Mouse (Mus musculus) lung, embryonic 15.5 days (tissue): ENCODE results near the gene Gvin1. TPM values are rescaled to one million over a fixed set of nuclear protein-coding genes. Genes with fewer than 3 reads are reported as not detected.
"Not testable (repeated sequence)": the region's sequence is repeated elsewhere in the genome, so short reads cannot be mapped to it uniquely, and the experiment has no call there.

Source experiments
- ATAC-seq: fragments of 200-750 bp; cut with Nextera tagmentation; 2 replicates; pipeline ENCODE4 v1.8.0; 2017; ENCODE audit warnings: moderate number of reproducible peaks, borderline replicate concordance; ENCODE audit not compliant: low FRiP score, low TSS enrichment; ENCODE audit errors: extremely low read depth
- H3K27ac ChIP-seq: fragments of 300-500 bp; sonication (generic); 2 replicates; pipeline ENCODE4 v1.5.1; 2015; ENCODE audit warnings: moderate library complexity, mild to moderate bottlenecking, inconsistent platforms
- H3K27me3 ChIP-seq: fragments of 300-500 bp; sonication (generic); 2 replicates; pipeline ENCODE4 v1.6.1; 2015; ENCODE audit warnings: inconsistent platforms
- H3K36me3 ChIP-seq: fragments of 300-500 bp; sonication (generic); 2 replicates; pipeline ENCODE4 v1.6.1; 2015; ENCODE audit warnings: inconsistent platforms
- H3K4me1 ChIP-seq: fragments of 300-500 bp; sonication (generic); 2 replicates; pipeline ENCODE4 v1.6.1; 2015; ENCODE audit warnings: inconsistent platforms
- H3K4me2 ChIP-seq: fragments of 300-500 bp; sonication (generic); 2 replicates; pipeline ENCODE4 v1.6.1; 2015; ENCODE audit warnings: inconsistent platforms, mild to moderate bottlenecking, moderate library complexity
- H3K4me3 ChIP-seq: fragments of 300-500 bp; sonication (generic); 2 replicates; pipeline ENCODE4 v1.5.1; 2015; ENCODE audit warnings: mild to moderate bottlenecking, inconsistent platforms
- H3K9ac ChIP-seq: fragments of 300-500 bp; sonication (generic); 2 replicates; pipeline ENCODE4 v1.6.1; 2015; ENCODE audit warnings: inconsistent platforms
- H3K9me3 ChIP-seq: fragments of 300-500 bp; sonication (generic); 2 replicates; pipeline ENCODE4 v1.6.1; 2016; ENCODE audit warnings: inconsistent platforms
- WGBS: fragments of 180-500 bp; shearing (Covaris S2); methylation state at CpG from one replicate; pipeline ENCODE4 v1.1.7; 2015; 5-methylcytosine and 5-hydroxymethylcytosine counted together
- polyA plus RNA-seq: library from polyadenylated mRNA; unstranded; fragments of >200 nt; fragmentation: Nextera tagmentation; extraction: Ambion mirVana; gene quantifications from 2 replicates; pipeline ENCODE4 v1.2.1, GENCODE M21; 2015

Gene Gvin1
- polyA plus RNA-seq: 0.35 and 0.54 TPM in 2 replicates

- not testable (repeated sequence) for H3K4me2 ChIP-seq, H3K27ac ChIP-seq, H3K9me3 ChIP-seq, H3K36me3 ChIP-seq, H3K27me3 ChIP-seq, H3K9ac ChIP-seq, H3K4me1 ChIP-seq, H3K4me3 ChIP-seq, ATAC-seq
- WGBS: 37% methylated on average over 1 of the region's 1 CpGs
Observed at GRCm38 (mm10) chr7:106215177-106215576, at the start of gene Gvin1. Gene Gvin1, minus strand, starts transcription at chr7:106215326.

- WGBS: 62% methylated on average over 2 of the region's 2 CpGs
- Histone ChIP-seq H3K27ac (no peak overlapping the region), H3K9me3 (no peaks in the 10 kb centered on the region; the same call in 1 of the 2 replicates), H3K4me3 (no peak overlapping the region), H3K4me1 (no peaks in the 10 kb centered on the region), H3K36me3 (no peaks in the 10 kb centered on the region), H3K4me2 (no peak overlapping the region), H3K9ac (no peak overlapping the region), H3K27me3 (no peaks in the 10 kb centered on the region)
- no peak for ATAC-seq
Observed at GRCm38 (mm10) chr7:106251844-106252517, 36.9 kb upstream of the Gvin1 start.

- no peaks in the 10 kb centered on the region for H3K27me3 ChIP-seq
- no peak overlapping the region for H3K9ac ChIP-seq
- no peak overlapping the region for H3K4me3 ChIP-seq
- no peak overlapping the region for H3K27ac ChIP-seq
- WGBS: 80% methylated on average over 2 of the region's 2 CpGs
- no peak for ATAC-seq
- H3K9me3 ChIP-seq: no peaks in the 10 kb centered on the region; the same call in 1 of the 2 replicates
- no peaks in the 10 kb centered on the region for H3K36me3 ChIP-seq
- no peak overlapping the region for H3K4me2 ChIP-seq
- no peaks in the 10 kb centered on the region for H3K4me1 ChIP-seq
Observed at GRCm38 (mm10) chr7:106248922-106249321, 33.8 kb upstream of the Gvin1 start.

- H3K4me3 ChIP-seq: no peak overlapping the region
- no peaks in the 10 kb centered on the region; the same call in 1 of the 2 replicates for H3K9me3 ChIP-seq
- WGBS: 53% methylated on average over 2 of the region's 2 CpGs
- H3K4me2 ChIP-seq: no peak overlapping the region
- no peaks in the 10 kb centered on the region for H3K27me3 ChIP-seq
- no peak overlapping the region for H3K27ac ChIP-seq
- H3K4me1 ChIP-seq: no peaks in the 10 kb centered on the region
- no peak for ATAC-seq
- H3K36me3 ChIP-seq: no peaks in the 10 kb centered on the region
- no peak overlapping the region for H3K9ac ChIP-seq
Observed at GRCm38 (mm10) chr7:106248245-106248644, 33.1 kb upstream of the Gvin1 start.

GRCm38 (mm10) chr7:106245601-106246000, 30.5 kb upstream of the Gvin1 start:
- Histone ChIP-seq H3K9me3 (no peaks in the 10 kb centered on the region), H3K4me3 (no peak overlapping the region)

GRCm38 (mm10) chr7:106240484-106241275, 25.6 kb upstream of the Gvin1 start:
- not testable (repeated sequence) for H3K9me3 ChIP-seq, H3K9ac ChIP-seq, ATAC-seq, H3K27me3 ChIP-seq, H3K4me3 ChIP-seq, H3K4me2 ChIP-seq, H3K4me1 ChIP-seq, H3K36me3 ChIP-seq, H3K27ac ChIP-seq
- 86% methylated on average over 12 of the region's 12 CpGs for WGBS

More at GRCm38 (mm10) chr7:106245601-106246000, 30.5 kb upstream of the Gvin1 start:
- no peaks in the 10 kb centered on the region for H3K4me1 ChIP-seq
- ATAC-seq: no peak
- no peak overlapping the region for H3K9ac ChIP-seq
- 63% methylated on average over 6 of the region's 6 CpGs for WGBS
- H3K4me2 ChIP-seq: no peak overlapping the region
- H3K36me3 ChIP-seq: no peaks in the 10 kb centered on the region
- H3K27ac ChIP-seq: no peak overlapping the region
- no peaks in the 10 kb centered on the region for H3K27me3 ChIP-seq

- Histone ChIP-seq H3K4me2 (no peak overlapping the region), H3K4me1 (no peaks in the 10 kb centered on the region), H3K9me3 (no peaks in the 10 kb centered on the region), H3K36me3 (no peaks in the 10 kb centered on the region), H3K27ac (no peak overlapping the region), H3K9ac (no peak overlapping the region), H3K4me3 (no peak overlapping the region), H3K27me3 (no peaks in the 10 kb centered on the region)
- no peak for ATAC-seq
Observed at GRCm38 (mm10) chr7:106237192-106237465, 22.0 kb upstream of the Gvin1 start.

GRCm38 (mm10) chr7:106236327-106237191, 21.4 kb upstream of the Gvin1 start:
- no peak overlapping the region for H3K27ac ChIP-seq
- 48% methylated on average over 2 of the region's 2 CpGs for WGBS
- no peak for ATAC-seq

GRCm38 (mm10) chr7:106235596-106235995, 20.5 kb upstream of the Gvin1 start:
- Histone ChIP-seq H3K4me3 (no peak overlapping the region), H3K4me1 (no peaks in the 10 kb centered on the region), H3K4me2 (no peak overlapping the region), H3K36me3 (no peaks in the 10 kb centered on the region), H3K27ac (no peak overlapping the region), H3K9ac (no peak overlapping the region), H3K9me3 (no peaks in the 10 kb centered on the region), H3K27me3 (no peaks in the 10 kb centered on the region)
- 62% methylated on average over 2 of the region's 2 CpGs for WGBS
- ATAC-seq: no peak

More at GRCm38 (mm10) chr7:106236327-106237191, 21.4 kb upstream of the Gvin1 start:
- Histone ChIP-seq H3K9ac (no peak overlapping the region), H3K4me3 (no peak overlapping the region), H3K9me3 (no peaks in the 10 kb centered on the region), H3K36me3 (no peaks in the 10 kb centered on the region), H3K27me3 (no peaks in the 10 kb centered on the region), H3K4me1 (no peaks in the 10 kb centered on the region), H3K4me2 (no peak overlapping the region)

GRCm38 (mm10) chr7:106215910-106216309, 784 bp upstream of the Gvin1 start:
- not testable (repeated sequence) for H3K9ac ChIP-seq, H3K4me2 ChIP-seq, H3K27ac ChIP-seq, H3K27me3 ChIP-seq, H3K4me1 ChIP-seq, H3K9me3 ChIP-seq, H3K36me3 ChIP-seq, H3K4me3 ChIP-seq, ATAC-seq

- H3K4me1 ChIP-seq, H3K4me2 ChIP-seq, ATAC-seq, H3K27ac ChIP-seq, H3K4me3 ChIP-seq, H3K9me3 ChIP-seq, H3K9ac ChIP-seq, H3K27me3 ChIP-seq, H3K36me3 ChIP-seq: not testable (repeated sequence)
- WGBS: no CpG with 5 or more reads among the region's 4 CpGs
Observed at GRCm38 (mm10) chr7:106213770-106214169, 1.4 kb downstream of the Gvin1 start.

- not testable (repeated sequence) for ATAC-seq, H3K9me3 ChIP-seq, H3K4me3 ChIP-seq, H3K27ac ChIP-seq, H3K36me3 ChIP-seq, H3K27me3 ChIP-seq, H3K4me1 ChIP-seq, H3K4me2 ChIP-seq, H3K9ac ChIP-seq
- WGBS: 59% methylated on average over 2 of the region's 3 CpGs
Observed at GRCm38 (mm10) chr7:106206630-106207029, 8.5 kb downstream of the Gvin1 start.
